Mouse (Mus musculus): ENCODE results near the gene Gpr89. TPM values are rescaled to one million over a fixed set of nuclear protein-coding genes. Genes with fewer than 3 reads are reported as not detected.
A peak's percentile ranks its signal among the peaks of the same experiment; 100 is the strongest.

The Gpr89 gene
- 19.0 TPM in 2 replicates for polyA plus RNA-seq (2012; rRNA removed)

DNA sequence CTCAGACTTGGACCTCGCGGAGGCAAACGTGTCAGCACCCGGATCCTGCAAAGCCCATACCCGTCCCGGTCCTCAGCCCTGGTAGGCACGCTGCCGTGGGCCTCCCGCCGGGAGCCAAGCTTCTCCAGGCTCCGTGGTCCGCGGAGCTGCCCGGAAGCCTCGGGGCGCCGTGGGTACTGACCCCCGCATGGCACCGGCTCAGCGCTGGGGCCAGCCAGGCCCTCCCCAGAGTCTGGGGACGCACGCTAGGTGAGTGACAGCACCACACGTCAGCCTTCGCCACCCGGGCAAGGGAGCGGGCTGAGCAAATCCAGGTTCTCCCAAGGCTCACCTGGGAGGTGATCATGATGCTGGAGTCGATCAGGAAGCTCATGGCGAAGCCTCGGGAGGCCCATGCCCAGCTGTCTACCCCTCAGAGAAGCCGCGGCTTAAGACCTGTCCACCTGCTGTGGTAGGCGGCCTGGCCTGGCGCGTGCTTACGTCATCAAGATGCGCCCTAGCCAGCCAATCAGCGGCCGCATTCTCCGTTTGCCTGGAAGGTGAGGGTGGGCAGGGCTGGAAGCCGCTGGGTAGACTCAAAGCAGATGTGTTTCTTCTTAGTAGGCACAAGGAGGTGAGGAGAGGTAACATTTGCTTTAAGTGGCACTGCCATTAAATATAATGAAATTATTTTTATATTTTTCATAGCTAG lies at the start of gene Gpr89:
Gene Gpr89 (minus strand): TSS at position 496 of the 691 bp plus-strand sequence.
- H3K4me3 ChIP-seq (replicated peaks; ENCODE audit: insufficient read depth, low read depth, low read length) = peak within 1 kb of the TSS; percentile 77
- peak within 1 kb of the TSS; percentile 54 for H3K27ac ChIP-seq (ENCODE audit: insufficient read depth, low read length)
- H3K27me3 ChIP-seq (ENCODE audit: control insufficient read depth, insufficient read depth, low read length) = no peaks in the 10 kb centered on the region
- DNase-seq = peak; percentile 95 to 97
- TF ChIP-seq CTCF (IDR thresholded peaks at IDR 0.05; ENCODE audit: borderline replicate concordance, insufficient read depth, low read depth, low read length) = no peak
- TF ChIP-seq POLR2A (IDR thresholded peaks at IDR 0.05; ENCODE audit: borderline replicate concordance, insufficient read depth, low read length) = peak; percentile 94
- H3K4me1 ChIP-seq (ENCODE audit: control insufficient read depth, insufficient read depth, low read length) = no peaks in the 10 kb centered on the region
- under 1% methylated on average over 40 of the region's 40 CpGs for WGBS

- DNase-seq = no peak
- 39% methylated on average over 14 of the region's 14 CpGs for WGBS
- no peak for TF ChIP-seq CTCF (IDR thresholded peaks at IDR 0.05; ENCODE audit: borderline replicate concordance, insufficient read depth, low read depth, low read length)
- TF ChIP-seq POLR2A (IDR thresholded peaks at IDR 0.05; ENCODE audit: borderline replicate concordance, insufficient read depth, low read length) = no peak
- Histone ChIP-seq H3K27me3 (ENCODE audit: control insufficient read depth, insufficient read depth, low read length) (no peaks in the 10 kb centered on the region), H3K27ac (ENCODE audit: insufficient read depth, low read length) (no peak overlapping the region), H3K4me3 (replicated peaks; ENCODE audit: insufficient read depth, low read depth, low read length) (no peak overlapping the region), H3K4me1 (ENCODE audit: control insufficient read depth, insufficient read depth, low read length) (no peaks in the 10 kb centered on the region)
These were observed 48.5 kb upstream of the Gpr89 start for GRCm38 (mm10) chr3:96953489-96954233.

DNA sequence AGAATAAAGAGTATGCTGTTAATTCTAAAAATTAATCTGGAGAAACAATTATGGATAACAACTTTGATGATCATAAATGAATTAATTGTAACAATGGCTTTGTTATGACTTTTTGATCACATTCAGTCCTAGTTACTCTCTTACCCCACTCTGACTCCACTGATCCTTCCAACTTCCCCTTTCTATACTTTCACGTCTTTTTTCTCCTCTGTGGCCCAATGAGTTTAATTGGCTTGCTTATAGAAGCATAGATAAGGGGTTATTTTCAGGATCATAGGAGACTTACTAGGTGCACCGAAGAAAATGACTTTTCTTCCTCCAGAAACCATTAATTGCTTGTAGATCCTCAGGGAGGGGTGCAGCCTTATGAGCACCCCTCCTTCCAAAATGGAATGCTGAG lies 37.6 kb upstream of the Gpr89 start:
- Histone ChIP-seq H3K27me3 (ENCODE audit: control insufficient read depth, insufficient read depth, low read length) (no peaks in the 10 kb centered on the region), H3K4me1 (ENCODE audit: control insufficient read depth, insufficient read depth, low read length) (no peaks in the 10 kb centered on the region; the same call in 1 of the 2 replicates)
- TF ChIP-seq POLR2A (IDR thresholded peaks at IDR 0.05; ENCODE audit: borderline replicate concordance, insufficient read depth, low read length) (no peak), CTCF (IDR thresholded peaks at IDR 0.05; ENCODE audit: borderline replicate concordance, insufficient read depth, low read depth, low read length) (no peak)

GRCm38 (mm10) chr3:96938738-96939137 lies 33.6 kb upstream of the Gpr89 start:
- Histone ChIP-seq H3K27ac (ENCODE audit: insufficient read depth, low read length) (no peak overlapping the region), H3K4me3 (replicated peaks; ENCODE audit: insufficient read depth, low read depth, low read length) (peak overlapping the region; percentile 53), H3K27me3 (ENCODE audit: control insufficient read depth, insufficient read depth, low read length) (no peaks in the 10 kb centered on the region), H3K4me1 (ENCODE audit: control insufficient read depth, insufficient read depth, low read length) (no peaks in the 10 kb centered on the region; the same call in 1 of the 2 replicates)
- TF ChIP-seq CTCF (IDR thresholded peaks at IDR 0.05; ENCODE audit: borderline replicate concordance, insufficient read depth, low read depth, low read length) (peak; percentile 98), POLR2A (IDR thresholded peaks at IDR 0.05; ENCODE audit: borderline replicate concordance, insufficient read depth, low read length) (no peak)
- DNase-seq = peak; percentile 85 to 92
- 8% methylated on average over 11 of the region's 11 CpGs for WGBS

More for the DNA sequence above, 37.6 kb upstream of the Gpr89 start:
- WGBS = 97% methylated on average over 2 of the region's 2 CpGs
- Histone ChIP-seq H3K4me3 (replicated peaks; ENCODE audit: insufficient read depth, low read depth, low read length) (no peak overlapping the region), H3K27ac (ENCODE audit: insufficient read depth, low read length) (no peak overlapping the region)
- no peak for DNase-seq

GRCm38 (mm10) chr3:96937606-96938005 lies 32.5 kb upstream of the Gpr89 start:
- Histone ChIP-seq H3K27ac (ENCODE audit: insufficient read depth, low read length) (no peak overlapping the region), H3K27me3 (ENCODE audit: control insufficient read depth, insufficient read depth, low read length) (no peaks in the 10 kb centered on the region), H3K4me3 (replicated peaks; ENCODE audit: insufficient read depth, low read depth, low read length) (no peak overlapping the region), H3K4me1 (ENCODE audit: control insufficient read depth, insufficient read depth, low read length) (no peaks in the 10 kb centered on the region; the same call in 1 of the 2 replicates)
- DNase-seq = no peak
- no peak for TF ChIP-seq POLR2A (IDR thresholded peaks at IDR 0.05; ENCODE audit: borderline replicate concordance, insufficient read depth, low read length)
- TF ChIP-seq CTCF (IDR thresholded peaks at IDR 0.05; ENCODE audit: borderline replicate concordance, insufficient read depth, low read depth, low read length) = no peak
- WGBS = 41% methylated on average over 5 of the region's 5 CpGs

DNA sequence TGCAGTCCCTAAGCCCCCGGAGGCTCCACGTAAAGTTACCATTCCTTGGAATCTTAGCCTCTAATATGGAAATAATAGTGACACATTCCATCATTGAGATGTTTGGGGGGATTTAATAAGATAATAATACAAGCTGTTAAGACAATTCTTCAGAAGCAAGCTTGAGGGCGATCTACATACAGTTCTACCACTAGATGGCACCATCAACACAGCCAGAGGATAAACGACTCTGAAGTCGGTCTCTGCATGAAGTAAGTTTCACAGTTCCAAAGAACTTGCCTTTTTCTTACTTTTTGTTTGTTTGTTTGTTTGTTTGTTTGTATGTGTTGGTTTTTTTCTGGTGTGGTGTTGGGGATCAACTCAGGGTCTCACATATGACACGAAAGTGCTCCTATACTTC lies 31.1 kb upstream of the Gpr89 start:
- 14% methylated on average over 6 of the region's 6 CpGs for WGBS
- Histone ChIP-seq H3K27me3 (ENCODE audit: control insufficient read depth, insufficient read depth, low read length) (no peaks in the 10 kb centered on the region), H3K4me1 (ENCODE audit: control insufficient read depth, insufficient read depth, low read length) (no peaks in the 10 kb centered on the region; the same call in 1 of the 2 replicates), H3K27ac (ENCODE audit: insufficient read depth, low read length) (no peak overlapping the region), H3K4me3 (replicated peaks; ENCODE audit: insufficient read depth, low read depth, low read length) (no peak overlapping the region)
- TF ChIP-seq POLR2A (IDR thresholded peaks at IDR 0.05; ENCODE audit: borderline replicate concordance, insufficient read depth, low read length) (no peak), CTCF (IDR thresholded peaks at IDR 0.05; ENCODE audit: borderline replicate concordance, insufficient read depth, low read depth, low read length) (peak; percentile 49; the same call in 1 of the 2 replicates)
- peak in 1 of 2 experiments; percentile 31 for DNase-seq

DNA sequence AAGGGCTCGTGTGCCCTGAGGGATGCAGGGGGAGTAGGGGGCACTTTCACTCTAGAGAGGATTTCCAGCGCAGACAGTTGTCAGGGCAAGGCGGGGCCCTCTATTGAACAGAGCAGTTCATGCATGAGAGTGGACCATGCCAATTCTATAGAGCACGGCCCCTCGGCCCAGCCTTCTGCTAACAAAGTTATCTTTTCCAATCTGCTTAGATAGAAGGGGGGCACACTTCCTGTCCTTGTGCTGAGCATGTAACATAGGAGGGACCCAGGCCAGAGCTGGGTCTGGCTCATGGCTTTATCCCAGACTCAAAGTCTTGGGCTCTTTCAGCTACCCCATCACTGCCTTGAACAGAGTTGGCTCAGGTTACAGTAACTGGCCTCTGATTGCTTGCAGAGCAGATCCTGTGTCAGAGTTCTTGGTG lies 26.1 kb upstream of the Gpr89 start:
- 25% methylated on average over 5 of the region's 5 CpGs for WGBS
- DNase-seq = no peak
- no peak for TF ChIP-seq POLR2A (IDR thresholded peaks at IDR 0.05; ENCODE audit: borderline replicate concordance, insufficient read depth, low read length)
- TF ChIP-seq CTCF (IDR thresholded peaks at IDR 0.05; ENCODE audit: borderline replicate concordance, insufficient read depth, low read depth, low read length) = no peak
- no peak overlapping the region for H3K27ac ChIP-seq (ENCODE audit: insufficient read depth, low read length)
- no peak overlapping the region for H3K4me3 ChIP-seq (replicated peaks; ENCODE audit: insufficient read depth, low read depth, low read length)
- H3K27me3 ChIP-seq (ENCODE audit: control insufficient read depth, insufficient read depth, low read length) = no peaks in the 10 kb centered on the region
- no peaks in the 10 kb centered on the region for H3K4me1 ChIP-seq (ENCODE audit: control insufficient read depth, insufficient read depth, low read length)

Measured in cerebellum, adult 2 months (tissue).